Mouse (Mus musculus) forebrain, embryonic 14.5 days (tissue): Measurements from ENCODE around the gene Kcnma1. TPM values are rescaled to one million over a fixed set of nuclear protein-coding genes. Genes with fewer than 3 reads are reported as not detected.

Experiments used
- ATAC-seq: fragments of 200-750 bp; cut with Nextera tagmentation; 2 replicates; pipeline ENCODE4 v1.8.0; 2017; ENCODE audit warnings: mild to moderate bottlenecking, moderate library complexity
- DNase-seq: peaks from one replicate; pipeline ENCODE4 v3.0.0-alpha.2; 2015; ENCODE audit warnings: low spot score
- H3K27ac ChIP-seq: fragments of 300-500 bp; sonication (generic); 2 replicates; pipeline ENCODE4 v1.5.1; 2014; ENCODE audit warnings: low read depth, mild to moderate bottlenecking, control low read depth, low read length, moderate library complexity
- H3K27me3 ChIP-seq: fragments of 300-500 bp; sonication (generic); replicated peaks from 2 replicates; pipeline ENCODE4 v1.6.1; 2014; ENCODE audit warnings: low read length, control low read depth, mixed read lengths; ENCODE audit not compliant: control insufficient read depth, insufficient read depth
- H3K36me3 ChIP-seq: fragments of 300-500 bp; sonication (generic); 2 replicates; pipeline ENCODE4 v1.6.1; 2014; ENCODE audit warnings: low read length, control low read depth; ENCODE audit not compliant: control insufficient read depth, insufficient read depth
- H3K4me1 ChIP-seq: fragments of 300-500 bp; sonication (generic); 2 replicates; pipeline ENCODE4 v1.6.1; 2014; ENCODE audit warnings: antibody characterized with exemption, low read length, control low read depth; ENCODE audit not compliant: control insufficient read depth, insufficient read depth
- H3K4me2 ChIP-seq: fragments of 300-500 bp; sonication (generic); 2 replicates; pipeline ENCODE4 v1.6.1; 2014; ENCODE audit warnings: mild to moderate bottlenecking, control low read depth, low read length
- H3K4me3 ChIP-seq: fragments of 300-500 bp; sonication (generic); 2 replicates; pipeline ENCODE4 v1.5.1; 2014; ENCODE audit warnings: low read depth, low read length, control low read depth
- H3K9ac ChIP-seq: fragments of 300-500 bp; sonication (generic); 2 replicates; pipeline ENCODE4 v1.6.1; 2014; ENCODE audit warnings: mild to moderate bottlenecking, low read length, control low read depth, moderate library complexity
- H3K9me3 ChIP-seq: fragments of 300-500 bp; sonication (generic); replicated peaks from 2 replicates; pipeline ENCODE4 v1.6.1; 2016; ENCODE audit warnings: low read length, control low read depth, mixed read lengths; ENCODE audit not compliant: control insufficient read depth
- WGBS: fragments of 180-500 bp; shearing (Covaris S2); extraction: QIAGEN DNeasy Blood & Tissue Kit; methylation state at CpG from one replicate; pipeline ENCODE4 v1.1.7; 2014; 5-methylcytosine and 5-hydroxymethylcytosine counted together
- polyA plus RNA-seq: library from polyadenylated mRNA; unstranded; fragments of >200 nt; fragmentation: Nextera tagmentation; extraction: Ambion mirVana; gene quantifications from 2 replicates; pipeline ENCODE4 v1.2.1, GENCODE M21; 2014

Gene Kcnma1
- polyA plus RNA-seq, 1 experiment from 2014 or later: 6.6 TPM

DNA sequence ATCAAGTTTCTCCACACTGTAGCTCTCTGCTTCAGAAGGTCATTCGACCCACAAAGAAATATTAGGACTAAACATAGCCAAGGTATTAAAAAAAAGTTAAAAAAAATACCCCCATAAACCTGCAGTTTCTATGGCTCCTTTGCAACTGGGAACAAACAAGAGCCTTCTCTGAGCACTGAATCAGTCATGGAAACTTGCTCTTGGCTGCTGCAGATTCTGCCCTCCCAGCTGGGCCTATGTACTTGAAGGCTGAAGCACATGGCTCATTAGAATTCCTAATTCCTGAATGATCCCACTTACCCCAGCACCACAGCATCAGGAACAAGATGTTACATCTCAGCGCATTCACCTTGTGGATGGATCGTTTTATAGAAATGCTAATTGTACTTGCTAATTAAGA lies 448.4 kb downstream of the Kcnma1 start:
- DNase-seq (peak; percentile 20), ATAC-seq (no peak)
- Histone ChIP-seq H3K9ac (no peak overlapping the region), H3K4me2 (no peak overlapping the region), H3K4me3 (no peak overlapping the region), H3K27me3 (no peaks in the 10 kb centered on the region), H3K4me1 (no peaks in the 10 kb centered on the region; the same call in 1 of the 2 replicates), H3K27ac (no peak overlapping the region), H3K9me3 (no peaks in the 10 kb centered on the region), H3K36me3 (no peaks in the 10 kb centered on the region)
- 66% methylated on average over 3 of the region's 3 CpGs for WGBS

DNA sequence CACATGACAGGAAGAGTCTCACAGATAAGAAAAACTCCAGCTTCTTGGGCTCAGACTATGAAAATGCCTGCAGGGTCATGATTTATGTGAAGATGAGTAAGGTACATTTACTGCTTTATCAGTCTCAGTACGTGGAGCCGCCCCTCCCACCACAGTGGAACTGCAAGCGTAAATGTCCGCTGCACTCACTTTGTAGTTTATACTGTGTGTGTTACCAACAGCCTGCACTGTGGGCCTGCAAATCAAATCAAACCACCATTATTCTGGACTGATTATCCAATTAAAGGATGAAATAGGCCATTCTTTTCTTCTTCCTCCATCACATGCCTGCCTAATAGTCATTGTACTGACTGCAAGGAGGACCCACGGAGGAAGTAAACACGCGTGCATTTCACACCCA lies 449.8 kb downstream of the Kcnma1 start:
- Histone ChIP-seq H3K9ac (no peak overlapping the region), H3K36me3 (no peaks in the 10 kb centered on the region), H3K4me2 (no peak overlapping the region), H3K9me3 (no peaks in the 10 kb centered on the region), H3K4me3 (no peak overlapping the region), H3K27ac (no peak overlapping the region), H3K27me3 (no peaks in the 10 kb centered on the region), H3K4me1 (no peaks in the 10 kb centered on the region; the same call in 1 of the 2 replicates)
- no peak for ATAC-seq
- WGBS: 46% methylated on average over 7 of the region's 7 CpGs
- DNase-seq: no peak

DNA sequence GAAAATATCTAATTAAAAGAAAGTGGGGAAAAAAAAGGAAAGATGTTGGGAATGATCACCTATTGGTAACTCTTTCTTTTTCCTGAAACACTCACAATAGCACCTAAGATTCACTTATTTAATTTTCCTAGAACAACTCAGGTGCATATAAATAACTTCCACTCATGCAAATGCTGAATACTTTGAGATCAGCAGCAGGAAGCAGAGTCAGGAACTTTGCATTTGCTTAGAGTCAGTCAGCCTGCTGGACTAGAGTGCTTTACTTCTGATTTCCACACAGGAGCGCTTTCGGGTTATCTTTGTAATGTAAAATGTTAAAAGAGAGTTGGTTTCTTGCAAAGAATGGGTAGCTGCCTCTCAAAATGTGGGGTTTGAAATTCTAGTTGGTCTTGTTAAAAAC lies 451.1 kb downstream of the Kcnma1 start:
- Histone ChIP-seq H3K9ac (no peak overlapping the region), H3K27me3 (no peaks in the 10 kb centered on the region), H3K9me3 (no peaks in the 10 kb centered on the region), H3K4me2 (no peak overlapping the region), H3K27ac (no peak overlapping the region), H3K4me3 (no peak overlapping the region), H3K36me3 (no peaks in the 10 kb centered on the region), H3K4me1 (no peaks in the 10 kb centered on the region; the same call in 1 of the 2 replicates)
- 70% methylated on average over 2 of the region's 2 CpGs for WGBS
- no peak for DNase-seq
- no peak for ATAC-seq

DNA sequence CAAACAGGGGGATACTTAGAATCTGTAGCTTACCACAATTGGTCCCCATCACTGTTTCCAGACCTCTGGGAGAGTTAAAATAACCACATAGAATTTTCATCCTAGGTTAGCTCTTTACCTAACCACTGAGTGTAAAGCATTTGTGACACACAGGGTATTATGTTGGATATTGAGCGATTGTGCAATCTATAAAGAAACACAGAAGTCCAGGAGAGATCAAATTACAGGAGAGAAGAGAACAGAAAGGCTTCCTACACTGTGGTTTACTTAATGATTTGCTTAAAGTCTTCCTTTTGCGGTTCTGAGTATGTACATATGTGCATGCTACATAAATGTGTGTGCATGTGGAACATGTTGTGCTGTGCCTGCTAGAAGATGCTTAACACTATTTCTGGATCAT lies 458.6 kb downstream of the Kcnma1 start:
- Histone ChIP-seq H3K9ac (no peak overlapping the region), H3K27ac (no peak overlapping the region), H3K4me2 (no peak overlapping the region), H3K36me3 (no peaks in the 10 kb centered on the region), H3K4me3 (no peak overlapping the region), H3K9me3 (no peaks in the 10 kb centered on the region), H3K4me1 (no peaks in the 10 kb centered on the region), H3K27me3 (no peaks in the 10 kb centered on the region)
- no peak for DNase-seq
- no peak for ATAC-seq
- 71% methylated on average over 2 of the region's 2 CpGs for WGBS

DNA sequence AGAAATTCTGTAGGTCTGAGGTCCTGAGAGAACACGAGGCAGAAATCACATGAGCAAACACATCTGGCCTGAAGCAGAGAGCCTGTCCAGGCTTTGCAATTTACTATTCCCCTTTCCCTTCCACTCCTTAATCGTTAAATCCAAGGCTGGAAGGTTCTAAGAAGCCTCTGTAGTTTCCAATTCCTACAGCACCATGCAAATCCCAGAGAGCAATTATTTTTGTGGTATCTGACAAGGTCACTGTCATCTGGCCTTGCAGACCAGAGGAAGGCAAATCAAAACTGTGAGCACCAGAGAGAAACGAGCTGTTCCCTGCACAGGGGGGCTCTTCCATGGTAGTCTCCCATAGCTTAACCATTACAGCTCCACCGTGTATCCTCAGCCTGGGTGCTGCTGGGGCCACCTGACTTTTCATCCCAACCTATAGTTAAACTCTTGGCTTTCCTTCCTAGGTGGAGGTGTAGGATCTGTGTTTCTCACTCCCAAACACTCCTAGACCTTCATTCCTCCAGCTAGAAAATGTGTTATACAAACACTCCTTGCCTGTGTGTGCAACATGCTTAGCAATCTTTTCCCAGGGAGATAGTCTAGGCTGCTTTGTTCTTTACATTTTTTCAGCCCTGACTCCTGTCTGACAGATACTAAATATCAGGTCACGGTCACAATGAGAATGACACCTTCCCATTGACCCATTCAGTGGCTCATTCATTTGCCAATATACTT lies 461.9 kb downstream of the Kcnma1 start:
- H3K4me3 ChIP-seq: no peak overlapping the region
- H3K36me3 ChIP-seq: no peaks in the 10 kb centered on the region
- no peak overlapping the region for H3K4me2 ChIP-seq
- H3K4me1 ChIP-seq: no peaks in the 10 kb centered on the region
- no peaks in the 10 kb centered on the region for H3K27me3 ChIP-seq
- 65% methylated on average over 5 of the region's 5 CpGs for WGBS
- DNase-seq: no peak
- no peak overlapping the region for H3K9ac ChIP-seq
- no peak for ATAC-seq
- no peaks in the 10 kb centered on the region for H3K9me3 ChIP-seq
- no peak overlapping the region for H3K27ac ChIP-seq

DNA sequence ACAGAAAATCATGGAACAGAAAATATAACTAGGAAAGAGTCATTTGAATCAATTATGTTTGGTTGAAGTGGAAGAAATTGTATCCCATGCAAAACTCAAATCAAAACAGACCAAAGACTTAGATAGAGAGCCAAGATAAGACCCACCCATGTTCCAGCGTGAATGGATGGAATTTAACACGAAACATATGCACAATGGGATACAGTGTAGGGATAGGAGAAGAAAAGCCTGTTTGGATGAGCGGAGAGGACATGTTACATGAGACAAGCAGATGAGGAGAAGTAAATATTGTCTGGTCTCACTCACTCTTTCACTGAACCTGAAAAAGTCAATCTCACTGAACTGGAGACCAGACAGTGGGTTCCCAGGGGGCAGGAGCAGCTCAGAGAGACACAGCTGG lies 463.8 kb downstream of the Kcnma1 start:
- H3K9me3 ChIP-seq: no peaks in the 10 kb centered on the region
- no peaks in the 10 kb centered on the region for H3K4me1 ChIP-seq
- H3K4me2 ChIP-seq: no peak overlapping the region
- ATAC-seq (no peak), DNase-seq (no peak)
- H3K27ac ChIP-seq: no peak overlapping the region
- no peaks in the 10 kb centered on the region for H3K27me3 ChIP-seq
- WGBS: 85% methylated on average over 3 of the region's 3 CpGs
- no peak overlapping the region for H3K9ac ChIP-seq
- no peak overlapping the region for H3K4me3 ChIP-seq
- no peaks in the 10 kb centered on the region for H3K36me3 ChIP-seq

DNA sequence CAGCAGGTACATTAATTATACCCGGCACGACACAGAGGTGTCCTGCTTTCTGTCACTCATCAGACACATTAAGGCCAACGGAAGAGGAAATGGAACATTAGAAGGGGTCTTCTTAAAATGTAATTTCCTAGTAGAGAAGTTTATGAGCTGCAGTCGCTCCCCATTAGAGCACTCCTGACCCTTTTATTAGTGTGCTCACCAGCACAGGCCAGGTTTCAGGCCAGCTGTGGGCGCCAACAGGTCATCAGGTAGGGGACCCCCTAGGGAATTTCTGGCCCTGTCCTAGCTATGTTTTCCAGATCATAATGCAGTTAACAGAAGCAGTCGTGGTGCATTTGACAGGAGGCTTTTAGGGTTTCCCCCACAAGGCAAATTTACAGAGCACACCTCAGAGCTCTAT lies 472.2 kb downstream of the Kcnma1 start:
- Histone ChIP-seq H3K9me3 (no peaks in the 10 kb centered on the region), H3K9ac (no peak overlapping the region), H3K4me1 (no peaks in the 10 kb centered on the region), H3K27me3 (no peaks in the 10 kb centered on the region), H3K36me3 (no peaks in the 10 kb centered on the region), H3K4me2 (no peak overlapping the region), H3K4me3 (no peak overlapping the region), H3K27ac (no peak overlapping the region)
- WGBS: 91% methylated on average over 6 of the region's 6 CpGs
- ATAC-seq (no peak), DNase-seq (no peak)

DNA sequence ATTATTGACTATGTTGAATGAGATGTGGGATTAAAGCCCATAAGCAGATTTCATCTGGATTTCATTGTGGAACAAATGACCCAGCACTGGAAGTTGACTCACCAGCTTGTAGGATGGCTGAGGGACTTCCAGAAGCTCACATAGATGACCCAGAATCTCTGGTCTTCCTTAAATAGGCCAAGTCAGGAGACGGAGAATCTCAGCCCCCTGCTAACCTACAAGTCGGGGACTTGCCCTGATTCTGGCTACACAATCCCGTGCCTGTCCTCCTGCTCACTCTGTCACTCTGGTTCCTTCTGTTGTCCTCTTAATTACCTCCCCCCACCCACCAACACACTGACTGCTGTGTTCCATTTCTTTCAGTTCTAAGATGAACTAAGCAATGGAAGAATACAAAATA lies 474.7 kb downstream of the Kcnma1 start:
- H3K4me1 ChIP-seq: no peaks in the 10 kb centered on the region
- ATAC-seq: no peak
- H3K27ac ChIP-seq: no peak overlapping the region
- no peak overlapping the region for H3K4me3 ChIP-seq
- H3K4me2 ChIP-seq: no peak overlapping the region
- 93% methylated on average over 3 of the region's 3 CpGs for WGBS
- no peaks in the 10 kb centered on the region for H3K27me3 ChIP-seq
- H3K36me3 ChIP-seq: no peaks in the 10 kb centered on the region
- no peak overlapping the region for H3K9ac ChIP-seq
- H3K9me3 ChIP-seq: no peaks in the 10 kb centered on the region
- DNase-seq: no peak

DNA sequence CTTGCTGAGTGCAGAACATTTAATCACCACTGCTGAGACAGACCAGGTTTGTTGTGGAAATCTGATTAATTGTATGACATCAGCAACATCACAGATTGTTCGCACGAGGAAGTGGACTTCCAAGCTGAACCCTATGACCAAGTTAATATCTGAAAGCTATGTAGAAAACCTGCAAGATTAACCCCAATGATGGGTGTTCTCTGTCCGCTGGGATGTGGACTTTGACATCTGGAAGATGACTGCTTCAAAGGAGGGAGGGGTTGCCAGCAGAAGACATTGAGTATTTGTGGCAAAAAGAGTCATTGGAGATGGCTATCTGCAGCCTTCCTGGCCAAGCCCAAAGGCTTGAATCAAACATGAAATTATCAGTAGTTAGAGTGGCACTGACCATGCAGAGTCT lies 480.9 kb downstream of the Kcnma1 start:
- no peak overlapping the region for H3K27ac ChIP-seq
- ATAC-seq (no peak), DNase-seq (no peak)
- no peak overlapping the region for H3K9ac ChIP-seq
- no peak overlapping the region for H3K4me3 ChIP-seq
- H3K4me2 ChIP-seq: no peak overlapping the region
- H3K36me3 ChIP-seq: no peaks in the 10 kb centered on the region
- H3K27me3 ChIP-seq: no peaks in the 10 kb centered on the region
- H3K9me3 ChIP-seq: no peaks in the 10 kb centered on the region
- 91% methylated on average over 3 of the region's 3 CpGs for WGBS
- H3K4me1 ChIP-seq: no peaks in the 10 kb centered on the region
